Mouse (Mus musculus): ENCODE measurements at regions not wholly inside any gene's neighbourhood (a gene's known extent, or its start where the extent isn't known, plus 50 kb on each side); places are given as distances from the start of the nearest gene placed in this dataset.

- Histone ChIP-seq H3K4me1 (ENCODE audit: control insufficient read depth, insufficient read depth, low read length) (0 out of 2 replicates have a peak, but pooled peaks cover 4% of the 10 kb centered on the region), H3K9ac (ENCODE audit: low read length) (no peak overlapping the region), H3K4me2 (ENCODE audit: low read depth, low read length) (no peak overlapping the region), H3K36me3 (ENCODE audit: control insufficient read depth, insufficient read depth, low read length) (no peaks in the 10 kb centered on the region), H3K4me3 (replicated peaks; ENCODE audit: low read length) (no peak overlapping the region), H3K27ac (ENCODE audit: low read length) (no peak overlapping the region), H3K9me3 (replicated peaks; ENCODE audit: control insufficient read depth, low read length) (no peaks in the 10 kb centered on the region), H3K27me3 (ENCODE audit: control insufficient read depth, insufficient read depth, low read length) (no peaks in the 10 kb centered on the region)
- WGBS, result 91% methylated on average over 3 of the region's 3 CpGs
- ATAC-seq (ENCODE audit: insufficient read depth, low FRiP score), result no peak
These were observed 58.7 kb upstream of the Tmem150c start for GRCm38 (mm10) chr5:100218256-100218851.

GRCm38 (mm10) chr5:100217178-100218035 lies 57.8 kb upstream of the Tmem150c start:
- Histone ChIP-seq H3K9me3 (replicated peaks; ENCODE audit: control insufficient read depth, low read length) (no peaks in the 10 kb centered on the region), H3K4me1 (ENCODE audit: control insufficient read depth, insufficient read depth, low read length) (0 out of 2 replicates have a peak, but pooled peaks cover 9% of the 10 kb centered on the region), H3K27ac (ENCODE audit: low read length) (no peak overlapping the region), H3K4me2 (ENCODE audit: low read depth, low read length) (peak overlapping the region; percentile 3; the same call in 1 of the 2 replicates), H3K4me3 (replicated peaks; ENCODE audit: low read length) (no peak overlapping the region), H3K9ac (ENCODE audit: low read length) (no peak overlapping the region), H3K27me3 (ENCODE audit: control insufficient read depth, insufficient read depth, low read length) (no peaks in the 10 kb centered on the region), H3K36me3 (ENCODE audit: control insufficient read depth, insufficient read depth, low read length) (no peaks in the 10 kb centered on the region)
- no peak; the same call in 1 of the 2 replicates for ATAC-seq (ENCODE audit: insufficient read depth, low FRiP score)
- 35% methylated on average over 17 of the region's 17 CpGs for WGBS

GRCm38 (mm10) chr5:100213901-100214300 lies 54.3 kb upstream of the Tmem150c start:
- no peak overlapping the region for H3K9ac ChIP-seq (ENCODE audit: low read length)
- 0 out of 2 replicates have a peak, but pooled peaks have one; percentile 26 for ATAC-seq (ENCODE audit: insufficient read depth, low FRiP score)
- 53% methylated on average over 8 of the region's 8 CpGs for WGBS
- 0 out of 2 replicates have a peak, but pooled peaks cover 11% of the 10 kb centered on the region for H3K4me1 ChIP-seq (ENCODE audit: control insufficient read depth, insufficient read depth, low read length)
- no peak overlapping the region for H3K4me2 ChIP-seq (ENCODE audit: low read depth, low read length)
- no peaks in the 10 kb centered on the region for H3K9me3 ChIP-seq (replicated peaks; ENCODE audit: control insufficient read depth, low read length)
- H3K27ac ChIP-seq (ENCODE audit: low read length), result no peak overlapping the region
- H3K27me3 ChIP-seq (ENCODE audit: control insufficient read depth, insufficient read depth, low read length), result no peaks in the 10 kb centered on the region
- H3K36me3 ChIP-seq (ENCODE audit: control insufficient read depth, insufficient read depth, low read length), result no peaks in the 10 kb centered on the region
- no peak overlapping the region for H3K4me3 ChIP-seq (replicated peaks; ENCODE audit: low read length)

GRCm38 (mm10) chr5:100210708-100211107 lies 51.1 kb upstream of the Tmem150c start:
- Histone ChIP-seq H3K9ac (ENCODE audit: low read length) (no peak overlapping the region), H3K9me3 (replicated peaks; ENCODE audit: control insufficient read depth, low read length) (no peaks in the 10 kb centered on the region), H3K4me3 (replicated peaks; ENCODE audit: low read length) (no peak overlapping the region), H3K4me2 (ENCODE audit: low read depth, low read length) (no peak overlapping the region), H3K4me1 (ENCODE audit: control insufficient read depth, insufficient read depth, low read length) (0 out of 2 replicates have a peak, but pooled peaks cover 12% of the 10 kb centered on the region), H3K27ac (ENCODE audit: low read length) (no peak overlapping the region), H3K27me3 (ENCODE audit: control insufficient read depth, insufficient read depth, low read length) (no peaks in the 10 kb centered on the region), H3K36me3 (ENCODE audit: control insufficient read depth, insufficient read depth, low read length) (no peaks in the 10 kb centered on the region)
- 51% methylated on average over 5 of the region's 5 CpGs for WGBS
- ATAC-seq (ENCODE audit: insufficient read depth, low FRiP score), result no peak
